Mouse (Mus musculus) neural tube, embryonic 11.5 days (tissue): ENCODE data around the gene Nrarp. TPM values are rescaled to one million over a fixed set of nuclear protein-coding genes. Genes with fewer than 3 reads are reported as not detected.

Experiments used
- polyA plus RNA-seq: library from polyadenylated mRNA; unstranded; fragments of >200 nt; fragmentation: Nextera tagmentation; extraction: Ambion mirVana; gene quantifications from 2 replicates; pipeline ENCODE4 v1.2.1, GENCODE M21; 2014

The Nrarp gene
- polyA plus RNA-seq, 1 experiment from 2014 or later: 57.8 TPM

Other genes with a start within 250 kb of the Nrarp start
- gene Arrdc1, start 245.5 kb upstream of the Nrarp start, polyA plus RNA-seq: 9.5 and 15.6 TPM in 2 replicates
- 31.9 and 34.3 TPM in 2 replicates for gene Zmynd19, start 231.0 kb upstream of the Nrarp start, polyA plus RNA-seq
- gene Dph7, start 218.4 kb upstream of the Nrarp start, polyA plus RNA-seq: 30.5 and 32.7 TPM in 2 replicates
- gene Mrpl41, start 205.7 kb upstream of the Nrarp start, polyA plus RNA-seq: 144 and 147 TPM in 2 replicates
- 4.3 and 4.6 TPM in 2 replicates for gene Pnpla7, start 204.7 kb upstream of the Nrarp start, polyA plus RNA-seq
- gene Nsmf, start 126.4 kb upstream of the Nrarp start, polyA plus RNA-seq: 52.6 and 56.1 TPM in 2 replicates
- gene Entpd8, start 100.5 kb upstream of the Nrarp start, polyA plus RNA-seq: not detected in 2 replicates
- 0.29 TPM in 1 of 2 replicates, not detected in the other for gene Noxa1, start 85.6 kb upstream of the Nrarp start, polyA plus RNA-seq
- gene Tor4a, start 16.1 kb downstream of the Nrarp start, polyA plus RNA-seq: 1.6 and 1.9 TPM in 2 replicates
- gene Nelfb, start 30.7 kb downstream of the Nrarp start, polyA plus RNA-seq: 94.8 and 99.8 TPM in 2 replicates
- not detected in 2 replicates for gene Stpg3, start 33.9 kb downstream of the Nrarp start, polyA plus RNA-seq
- gene Fam166a, start 38.0 kb downstream of the Nrarp start, polyA plus RNA-seq: not detected in 2 replicates
- gene Tubb4b, start 43.9 kb downstream of the Nrarp start, polyA plus RNA-seq: 515 and 528 TPM in 2 replicates
- not detected in 2 replicates for gene Slc34a3, start 53.6 kb downstream of the Nrarp start, polyA plus RNA-seq
- gene Rnf224, start 56.0 kb downstream of the Nrarp start, polyA plus RNA-seq: not detected in 2 replicates
- gene Rnf208, start 61.5 kb downstream of the Nrarp start, polyA plus RNA-seq: 29.9 and 34.0 TPM in 2 replicates
- not detected in 2 replicates for gene Cysrt1, start 61.7 kb downstream of the Nrarp start, polyA plus RNA-seq
- gene AL732309.1, start 66.1 kb downstream of the Nrarp start, polyA plus RNA-seq: 5.1 and 6.6 TPM in 2 replicates
- 11.4 and 13.0 TPM in 2 replicates for gene Tmem203, start 74.7 kb downstream of the Nrarp start, polyA plus RNA-seq
- gene Tprn, start 81.9 kb downstream of the Nrarp start, polyA plus RNA-seq: 4.0 and 5.3 TPM in 2 replicates
- gene Ssna1, start 91.7 kb downstream of the Nrarp start, polyA plus RNA-seq: 217 and 227 TPM in 2 replicates
- 120 and 128 TPM in 2 replicates for gene Anapc2, start 91.7 kb downstream of the Nrarp start, polyA plus RNA-seq
- not detected in 2 replicates for gene Tmem210, start 107.4 kb downstream of the Nrarp start, polyA plus RNA-seq
- not detected in 2 replicates for gene Lrrc26, start 109.2 kb downstream of the Nrarp start, polyA plus RNA-seq
- 2.5 and 3.7 TPM in 2 replicates for gene Grin1, start 138.4 kb downstream of the Nrarp start, polyA plus RNA-seq
- 65.8 and 87.4 TPM in 2 replicates for gene Man1b1, start 151.6 kb downstream of the Nrarp start, polyA plus RNA-seq
- gene Dpp7, start 175.6 kb downstream of the Nrarp start, polyA plus RNA-seq: 16.2 and 20.6 TPM in 2 replicates
- gene Uap1l1, start 184.9 kb downstream of the Nrarp start, polyA plus RNA-seq: 5.1 and 7.0 TPM in 2 replicates
- gene Sapcd2, start 191.6 kb downstream of the Nrarp start, polyA plus RNA-seq: 49.2 and 53.7 TPM in 2 replicates
- 0.12 TPM in 1 of 2 replicates, not detected in the other for gene Entpd2, start 215.1 kb downstream of the Nrarp start, polyA plus RNA-seq
- gene Npdc1, start 218.6 kb downstream of the Nrarp start, polyA plus RNA-seq: 133 TPM in 2 replicates
- gene Fut7, start 242.5 kb downstream of the Nrarp start, polyA plus RNA-seq: 0.11 TPM in 1 of 2 replicates, not detected in the other
- gene Abca2, start 247.9 kb downstream of the Nrarp start, polyA plus RNA-seq: 5.0 and 5.6 TPM in 2 replicates